Mouse (Mus musculus) liver, embryonic 13.5 days (tissue): ENCODE measurements around the gene Pum1. TPM values are rescaled to one million over a fixed set of nuclear protein-coding genes. Genes with fewer than 3 reads are reported as not detected.

Experiments used
- ATAC-seq: fragments of 200-750 bp; cut with Nextera tagmentation; 2 replicates; pipeline ENCODE4 v1.8.0; 2017; ENCODE audit warnings: low read depth, mild to moderate bottlenecking, moderate number of reproducible peaks, moderate library complexity
- DNase-seq: peaks from one replicate; pipeline ENCODE4 v3.0.0; 2022
- H3K27ac ChIP-seq: fragments of 300-500 bp; sonication (generic); 2 replicates; pipeline ENCODE4 v1.5.1; 2015; ENCODE audit warnings: moderate library complexity, mild to moderate bottlenecking, inconsistent platforms
- H3K27me3 ChIP-seq: fragments of 300-500 bp; sonication (generic); 2 replicates; pipeline ENCODE4 v1.6.1; 2015; ENCODE audit warnings: mild to moderate bottlenecking, inconsistent platforms
- H3K36me3 ChIP-seq: fragments of 300-500 bp; sonication (generic); 2 replicates; pipeline ENCODE4 v1.6.1; 2015; ENCODE audit warnings: mild to moderate bottlenecking, inconsistent platforms
- H3K4me1 ChIP-seq: fragments of 300-500 bp; sonication (generic); replicated peaks from 2 replicates; pipeline ENCODE4 v1.6.1; 2015; ENCODE audit warnings: inconsistent platforms
- H3K4me2 ChIP-seq: fragments of 300-500 bp; sonication (generic); 2 replicates; pipeline ENCODE4 v1.6.1; 2015; ENCODE audit warnings: inconsistent platforms, mild to moderate bottlenecking, moderate library complexity
- H3K4me3 ChIP-seq: fragments of 300-500 bp; sonication (generic); replicated peaks from 2 replicates; pipeline ENCODE4 v1.5.1; 2015; ENCODE audit warnings: mild to moderate bottlenecking, inconsistent platforms
- H3K9ac ChIP-seq: fragments of 300-500 bp; sonication (generic); 2 replicates; pipeline ENCODE4 v1.6.1; 2015; ENCODE audit warnings: mild to moderate bottlenecking, inconsistent platforms
- H3K9me3 ChIP-seq: fragments of 300-500 bp; sonication (generic); replicated peaks from 2 replicates; pipeline ENCODE4 v1.6.1; 2016; ENCODE audit warnings: inconsistent platforms
- WGBS: fragments of 180-500 bp; shearing (Covaris S2); methylation state at CpG from one replicate; pipeline ENCODE4 v1.1.7; 2015; ENCODE audit not compliant: insufficient replicate concordance; 5-methylcytosine and 5-hydroxymethylcytosine counted together
- polyA plus RNA-seq: library from polyadenylated mRNA; unstranded; fragments of >200 nt; fragmentation: Nextera tagmentation; extraction: Ambion mirVana; gene quantifications from 2 replicates; pipeline ENCODE4 v1.2.1, GENCODE M21; 2015

Gene Pum1
- polyA plus RNA-seq, 1 experiment from 2014 or later, result 29.7 TPM

DNA sequence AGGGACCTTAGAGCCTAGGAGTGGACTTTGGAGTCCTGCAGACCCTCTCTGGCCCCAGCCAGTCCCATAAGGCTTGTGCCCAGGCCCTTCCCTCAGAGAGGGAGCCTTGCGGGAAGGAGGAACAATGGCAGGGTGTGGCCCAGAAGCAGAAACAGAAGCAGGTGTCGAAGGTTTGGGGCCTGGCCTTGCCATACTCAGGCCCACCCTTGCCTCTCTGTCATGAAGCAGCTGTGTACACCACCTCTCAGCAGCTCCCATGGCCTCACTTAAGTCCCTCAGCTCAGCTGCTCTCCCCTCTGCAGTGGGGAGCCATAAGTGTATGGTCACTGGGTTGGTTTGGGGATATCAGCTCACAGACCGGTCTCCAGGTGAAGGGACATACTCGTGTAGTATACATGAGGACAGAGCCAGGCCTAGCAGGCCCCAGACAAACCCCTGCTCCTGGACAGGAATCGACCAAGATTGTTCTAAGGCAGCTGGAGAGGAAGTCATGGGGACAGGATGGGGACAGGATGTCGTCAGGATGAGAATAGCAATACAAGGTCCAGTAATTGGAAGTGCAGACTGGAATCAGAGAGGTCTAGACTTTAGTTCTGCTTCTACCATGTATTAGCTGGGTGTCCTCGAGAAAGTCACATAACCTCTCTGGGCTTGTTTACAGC lies 157.6 kb downstream of the Pum1 start:
- Histone ChIP-seq H3K27ac (no peak overlapping the region), H3K4me2 (no peak overlapping the region), H3K9me3 (no peaks in the 10 kb centered on the region), H3K36me3 (no peaks in the 10 kb centered on the region), H3K4me3 (no peak overlapping the region), H3K27me3 (no peaks in the 10 kb centered on the region), H3K9ac (no peak overlapping the region), H3K4me1 (no peaks in the 10 kb centered on the region)
- WGBS, result 52% methylated on average over 7 of the region's 7 CpGs
- ATAC-seq (no peak), DNase-seq (no peak)

DNA sequence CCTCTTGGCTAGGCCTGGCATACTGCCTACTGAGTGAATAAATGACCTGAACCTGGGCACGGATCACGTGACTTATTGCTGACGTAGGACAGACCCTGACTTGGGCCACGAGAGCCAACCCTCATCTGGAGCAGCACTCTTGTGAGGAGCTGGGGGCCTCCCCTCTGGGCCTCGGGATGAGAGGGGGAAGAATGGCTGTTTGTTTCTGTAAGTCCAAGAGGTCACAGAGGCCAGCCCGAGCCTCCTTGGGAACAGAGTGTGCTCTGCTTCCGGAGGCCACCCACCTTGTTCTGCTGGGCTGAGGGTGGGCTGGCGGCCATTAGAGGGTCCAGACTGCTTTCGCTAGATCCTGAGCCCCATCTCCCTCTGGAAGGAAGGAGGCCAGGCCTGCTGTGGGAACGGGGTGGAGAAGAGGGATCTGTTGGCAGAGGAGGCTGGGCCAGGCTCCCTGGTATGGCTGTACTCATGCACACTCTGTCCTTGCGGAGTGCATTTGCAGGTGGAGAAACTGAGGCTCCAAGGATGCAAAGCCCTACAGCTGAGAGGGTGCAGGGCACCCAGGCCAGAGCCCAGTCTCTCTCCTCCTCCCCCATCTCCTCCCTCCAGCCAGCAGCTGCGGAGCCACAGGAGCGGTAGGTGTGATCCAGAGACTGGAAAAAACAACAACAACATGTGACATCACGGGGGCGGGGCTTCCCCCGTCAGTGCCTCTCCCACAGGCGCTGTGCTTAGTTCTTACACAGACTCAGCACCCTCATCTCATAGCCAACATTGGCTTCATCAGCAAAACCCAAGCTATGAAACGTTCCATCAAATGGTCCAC lies 165.9 kb downstream of the Pum1 start:
- Histone ChIP-seq H3K4me2 (no peak overlapping the region), H3K9ac (no peak overlapping the region), H3K27ac (no peak overlapping the region), H3K4me1 (0 out of 2 replicates have a peak, but pooled peaks cover 3% of the 10 kb centered on the region), H3K4me3 (no peak overlapping the region), H3K9me3 (no peaks in the 10 kb centered on the region), H3K36me3 (no peaks in the 10 kb centered on the region), H3K27me3 (no peaks in the 10 kb centered on the region)
- ATAC-seq (peak; percentile 75), DNase-seq (peak; percentile 20)
- WGBS, result 25% methylated on average over 18 of the region's 18 CpGs

Other genes with a start within 250 kb of the Pum1 start
- gene Nkain1, start 89.1 kb upstream of the Pum1 start, polyA plus RNA-seq, result not detected in 2 replicates
- 5.3 and 6.5 TPM in 2 replicates for gene Sdc3, start 129.2 kb downstream of the Pum1 start, polyA plus RNA-seq
- gene Laptm5, start 249.8 kb downstream of the Pum1 start, polyA plus RNA-seq, result 54.1 and 58.3 TPM in 2 replicates